Mouse (Mus musculus) cerebellum, postnatal 36 days (tissue): ENCODE data around the gene Gm7138.
"Not testable (repeated sequence)": the region's sequence is repeated elsewhere in the genome, so short reads cannot be mapped to it uniquely, and the experiment has no call there.

Experiments used
- DNase-seq, 2 experiments: peaks; one replicate each; pipeline ENCODE4 v3.0.0; 2021 to 2022; ENCODE audit warnings: mixed read lengths in 2 of 2

Gm7138 gene

DNA sequence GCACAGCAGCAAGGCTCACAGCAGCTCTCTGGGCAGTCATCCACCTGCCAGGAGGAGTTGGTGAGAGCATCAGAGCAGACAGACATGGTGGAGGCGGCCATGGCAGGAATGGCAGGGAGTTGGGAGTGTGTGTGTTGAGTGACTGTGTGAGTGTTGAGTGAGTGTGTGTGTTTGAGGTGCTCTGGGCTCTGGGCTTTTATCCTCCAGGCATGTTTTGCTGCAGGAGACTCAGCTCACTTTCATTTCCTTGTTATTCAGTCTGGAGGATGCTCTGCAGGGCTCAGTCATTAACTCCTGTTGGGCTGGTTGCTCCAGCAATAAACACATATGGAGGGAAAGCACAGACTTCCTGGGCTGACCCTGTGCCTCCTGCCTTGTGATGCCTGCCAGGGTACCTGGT, at the start of gene Gm7138:
Gene Gm7138, minus strand, starts transcription at position 101 of the 400 bp plus-strand sequence.
- not testable (repeated sequence) for DNase-seq

DNA sequence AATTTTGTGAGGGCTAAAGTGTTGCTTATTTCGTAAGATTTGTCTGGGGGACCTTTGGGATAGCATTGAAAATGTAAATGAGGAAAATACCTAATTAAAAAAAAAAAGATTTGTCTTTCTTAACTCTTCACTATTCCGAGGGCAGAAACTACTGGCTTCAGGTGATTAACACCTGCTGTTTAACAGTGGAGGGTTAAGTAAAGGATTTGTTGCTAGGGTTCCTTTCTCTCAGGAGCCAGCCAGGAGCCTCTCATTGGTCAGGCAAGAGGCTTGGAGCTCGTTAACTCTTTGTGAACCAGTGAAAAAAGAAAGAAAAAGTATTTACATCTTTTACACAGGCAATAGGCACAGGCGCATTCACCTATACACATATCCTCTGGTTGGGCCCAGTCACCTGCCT, 42.5 kb upstream of the Gm7138 start:
- DNase-seq = no peak

DNA sequence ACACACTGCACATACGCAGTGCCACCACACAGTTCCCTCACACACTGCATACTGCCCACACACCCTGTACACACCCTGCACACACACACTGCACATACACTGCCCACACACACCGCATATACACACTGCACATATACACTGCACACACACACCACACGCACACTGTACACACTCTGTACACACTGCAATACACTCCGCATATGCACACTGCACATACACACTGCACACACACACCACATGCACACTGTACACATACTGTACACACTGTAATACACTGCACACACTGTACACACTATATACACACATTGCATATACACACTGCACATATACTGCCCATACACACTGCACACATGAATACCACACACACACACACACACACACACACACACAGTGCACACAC, 41.8 kb upstream of the Gm7138 start:
- no peak for DNase-seq

DNA sequence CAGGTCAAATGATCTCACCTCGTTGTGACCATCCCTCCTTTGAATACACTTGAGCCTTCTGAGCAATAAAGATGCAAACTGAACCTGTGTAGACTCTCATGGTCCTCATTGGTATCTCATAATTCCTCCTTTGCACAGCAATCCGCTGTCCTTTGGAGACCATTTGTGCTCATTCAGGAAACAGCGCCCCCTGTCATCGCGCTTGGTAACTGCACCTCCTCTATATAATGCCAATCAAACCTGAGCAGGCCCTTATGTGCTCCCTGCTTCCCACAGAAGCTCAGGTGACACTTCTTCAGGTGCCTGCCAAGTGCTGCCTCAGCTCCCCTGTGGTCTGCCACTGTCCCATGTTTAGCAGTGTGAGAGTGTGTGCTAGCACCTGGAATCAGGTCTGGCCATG, 38.8 kb upstream of the Gm7138 start:
- no peak for DNase-seq

DNA sequence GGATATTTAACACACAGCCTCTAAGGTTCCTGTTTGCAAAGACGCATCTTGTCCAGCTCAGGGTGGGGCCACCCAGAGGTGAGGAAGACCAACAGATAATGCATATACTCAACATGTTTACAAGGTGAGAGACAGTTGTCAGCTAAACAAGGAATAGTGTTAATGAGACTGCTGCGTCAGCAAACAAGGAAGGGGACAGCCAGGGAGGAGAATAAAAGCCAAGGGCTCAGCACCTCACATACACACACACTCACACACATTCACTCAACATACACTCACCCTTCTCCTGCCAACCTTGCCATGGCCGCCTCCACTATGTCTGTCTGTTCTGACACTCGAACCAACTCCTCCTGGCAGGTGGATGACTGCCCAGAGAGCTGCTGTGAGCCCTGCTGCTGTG, 37.6 kb upstream of the Gm7138 start, which contains the start of gene Gm2696:
Gene Gm2696, plus strand, starts transcription at position 301 of the 400 bp plus-strand sequence.
- no peak for DNase-seq

DNA sequence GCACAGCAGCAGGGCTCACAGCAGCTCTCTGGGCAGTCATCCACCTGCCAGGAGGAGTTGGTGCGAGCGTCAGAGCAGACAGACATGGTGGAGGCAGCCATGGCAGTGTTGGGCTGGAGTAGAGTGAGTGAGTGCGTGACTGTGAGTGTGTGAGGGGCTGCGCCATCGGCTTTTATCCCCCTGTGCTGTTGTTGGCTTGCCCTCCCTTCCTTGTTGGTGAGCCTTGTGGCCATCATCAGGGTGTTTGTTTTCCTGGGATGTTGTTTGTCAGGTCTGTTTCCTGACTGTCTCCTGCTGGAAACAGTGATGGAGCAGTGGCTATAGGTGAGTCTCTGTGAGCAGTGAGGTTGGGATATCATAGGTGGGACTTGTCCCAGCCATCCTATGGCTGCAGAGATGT, 35.0 kb upstream of the Gm7138 start, which contains the start of gene Gm9507:
Gene Gm9507, minus strand, starts transcription at position 101 of the 400 bp plus-strand sequence.
- DNase-seq = no peak

DNA sequence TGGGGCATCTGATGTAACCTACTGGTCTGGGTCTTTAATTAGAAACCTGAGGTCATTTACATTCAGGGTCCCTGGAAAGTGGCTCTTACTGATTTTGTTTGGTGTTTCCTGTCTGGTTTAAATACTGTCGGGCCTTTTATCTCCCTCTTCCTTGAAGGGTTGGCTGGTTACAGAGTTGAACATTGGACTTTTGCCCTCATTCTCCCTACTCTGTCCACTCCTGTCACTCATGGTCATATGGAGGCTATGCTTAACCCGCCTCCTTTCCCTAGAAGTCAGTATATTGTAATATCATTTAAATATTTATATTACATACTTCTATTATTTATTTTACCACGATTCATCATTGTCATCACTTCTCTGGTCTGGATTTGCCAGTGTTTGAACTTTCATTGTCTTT, 27.4 kb upstream of the Gm7138 start:
- DNase-seq = no peak

DNA sequence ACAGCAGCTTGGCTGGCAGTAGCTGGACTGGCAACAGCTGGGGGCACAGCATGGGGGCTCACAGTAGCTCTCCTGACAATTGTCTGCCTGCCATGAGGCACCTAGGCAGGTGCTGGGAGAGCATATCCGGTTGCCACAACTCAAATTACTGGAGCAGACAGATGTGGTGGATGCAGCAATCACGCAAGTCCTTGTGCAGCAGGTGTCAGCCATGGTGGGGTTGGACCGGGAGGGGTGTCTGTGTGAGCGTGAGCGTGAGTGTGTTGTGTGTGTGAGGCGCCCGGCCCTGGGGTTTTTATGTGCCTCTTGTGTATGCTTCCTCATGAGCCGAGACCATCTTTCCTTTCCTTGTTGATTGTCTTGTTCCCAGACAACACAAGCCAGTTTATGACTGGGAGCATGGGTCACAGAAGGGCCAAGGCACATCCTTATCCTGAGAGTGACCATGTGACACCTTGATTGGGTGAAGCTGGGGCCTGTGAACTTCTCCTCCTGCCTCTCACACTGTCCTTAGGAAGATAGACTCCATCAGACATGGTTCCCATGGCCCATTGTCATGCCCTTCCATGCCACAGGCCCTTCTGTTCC, 22.3 kb upstream of the Gm7138 start, which contains the start of gene Gm19668:
Gene Gm19668, minus strand, starts transcription at position 213 of the 588 bp plus-strand sequence.
- no peak for DNase-seq

DNA sequence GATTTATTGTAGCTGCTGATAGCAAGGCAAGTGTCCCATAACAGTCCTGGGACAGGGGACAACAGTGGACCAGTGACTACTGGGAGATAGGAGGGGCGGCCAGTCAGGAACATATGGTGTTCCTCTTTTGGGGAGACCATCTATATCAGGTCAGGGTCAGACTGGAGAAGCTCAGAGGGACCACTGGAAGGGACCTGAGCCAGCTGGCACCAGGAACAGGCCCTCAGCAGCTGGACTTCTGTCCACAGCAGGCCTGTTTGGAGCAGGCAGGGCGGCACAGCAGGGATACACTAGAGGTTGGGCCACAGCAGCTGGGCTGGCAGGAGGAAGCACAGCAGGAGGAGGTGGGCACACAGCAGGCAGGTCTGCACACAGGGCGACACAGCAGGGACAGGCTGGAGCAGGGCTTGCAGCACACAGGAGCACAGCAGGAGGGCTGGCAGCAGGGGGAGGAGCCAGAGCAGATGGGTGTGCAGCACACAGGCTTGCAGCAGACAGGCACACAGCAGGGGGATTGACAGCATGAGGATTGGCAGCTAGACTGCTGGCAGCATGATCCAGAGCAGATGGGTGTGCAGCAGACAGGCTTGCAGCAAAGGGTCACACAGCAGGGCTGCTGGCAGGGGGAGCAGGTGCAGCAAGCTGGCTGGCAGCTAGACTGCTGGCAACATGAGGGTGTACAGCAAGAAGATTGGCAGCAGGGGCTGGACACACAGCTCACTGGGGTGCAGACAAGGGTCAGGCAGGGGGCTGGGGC, 21.6 kb upstream of the Gm7138 start:
- DNase-seq = peak in 1 of 2 experiments; percentile 14

DNA sequence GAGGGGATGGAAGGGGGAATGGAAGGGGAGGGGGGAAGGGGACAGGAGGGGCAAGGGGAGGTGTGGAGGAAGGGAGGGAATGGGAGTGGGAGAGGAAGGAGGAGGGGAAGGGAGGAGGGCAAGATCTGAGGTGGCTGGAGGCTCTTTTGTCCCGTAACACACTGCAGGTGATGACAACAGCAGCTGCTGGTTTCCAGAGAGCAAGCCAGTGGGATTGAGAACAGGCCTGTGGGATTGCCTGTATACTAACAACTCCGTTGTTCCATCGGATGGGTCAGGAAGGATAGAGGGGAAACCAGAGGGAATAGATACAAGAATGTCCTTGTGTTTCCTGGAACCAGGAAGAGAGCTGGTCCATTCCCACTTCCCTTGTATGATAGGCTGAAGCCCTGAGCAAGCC, 20.9 kb upstream of the Gm7138 start:
- DNase-seq = no peak

DNA sequence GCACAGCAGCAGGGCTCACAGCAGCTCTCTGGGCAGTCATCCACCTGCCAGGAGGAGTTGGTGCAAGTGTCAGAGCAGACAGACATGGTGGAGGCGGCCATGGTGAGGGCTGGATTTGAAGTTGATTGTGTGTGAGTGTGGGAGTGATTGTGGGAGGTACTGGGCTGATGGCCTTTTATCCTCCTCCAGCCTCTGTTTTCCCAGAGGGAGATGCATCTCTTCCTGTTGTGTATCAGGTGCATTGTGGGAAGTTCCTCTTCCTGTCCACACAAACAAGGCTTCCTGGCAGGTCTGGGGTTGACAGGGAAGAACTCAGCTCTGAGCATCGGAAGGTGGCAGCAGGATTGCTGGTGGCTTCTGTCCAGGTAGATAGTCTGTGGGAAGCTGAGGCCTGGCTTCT, 18.2 kb upstream of the Gm7138 start, which contains the start of gene Gm9639:
Gene Gm9639, minus strand, starts transcription at position 101 of the 400 bp plus-strand sequence.
- no peak for DNase-seq

DNA sequence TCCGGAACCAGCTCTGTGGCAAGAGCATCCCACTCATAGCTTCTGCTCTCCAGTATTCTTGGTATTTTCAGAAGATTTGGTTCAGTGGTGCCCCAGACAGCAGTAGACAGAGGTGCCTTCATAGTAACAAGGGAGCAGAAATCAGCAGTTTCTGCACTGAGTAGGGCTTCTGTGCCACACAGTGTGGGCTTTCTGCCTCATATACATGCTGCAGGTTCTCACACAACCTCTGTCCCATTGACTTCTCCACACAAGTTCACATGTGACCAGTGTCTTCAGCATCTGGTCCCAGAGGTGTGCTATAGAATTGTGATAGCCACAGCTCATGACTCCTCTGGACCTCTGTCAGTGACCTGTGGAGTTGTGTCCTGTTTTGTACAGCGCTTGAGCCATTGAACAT, 11.9 kb upstream of the Gm7138 start:
- no peak for DNase-seq

DNA sequence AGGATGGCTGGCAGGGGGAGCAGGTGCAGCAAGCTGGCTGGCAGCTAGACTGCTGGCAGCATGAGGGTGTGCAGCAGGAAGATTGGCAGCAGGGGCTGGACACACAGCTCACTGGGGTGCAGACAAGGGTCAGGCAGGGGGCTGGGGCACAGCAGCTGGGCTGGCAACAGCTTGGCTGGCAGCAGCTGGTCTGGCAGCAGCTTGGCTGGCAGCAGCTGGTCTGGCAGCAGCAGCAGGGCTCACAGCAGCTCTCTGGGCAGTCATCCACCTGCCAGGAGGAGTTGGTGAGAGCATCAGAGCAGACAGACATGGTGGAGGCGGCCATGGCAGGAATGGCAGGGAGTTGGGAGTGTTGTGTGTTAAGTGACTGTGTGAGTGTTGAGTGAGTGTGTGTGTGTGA, 11.1 kb upstream of the Gm7138 start, which contains the start of gene Gm7137:
Gene Gm7137, minus strand, starts transcription at position 325 of the 400 bp plus-strand sequence.
- DNase-seq = not testable (repeated sequence)

DNA sequence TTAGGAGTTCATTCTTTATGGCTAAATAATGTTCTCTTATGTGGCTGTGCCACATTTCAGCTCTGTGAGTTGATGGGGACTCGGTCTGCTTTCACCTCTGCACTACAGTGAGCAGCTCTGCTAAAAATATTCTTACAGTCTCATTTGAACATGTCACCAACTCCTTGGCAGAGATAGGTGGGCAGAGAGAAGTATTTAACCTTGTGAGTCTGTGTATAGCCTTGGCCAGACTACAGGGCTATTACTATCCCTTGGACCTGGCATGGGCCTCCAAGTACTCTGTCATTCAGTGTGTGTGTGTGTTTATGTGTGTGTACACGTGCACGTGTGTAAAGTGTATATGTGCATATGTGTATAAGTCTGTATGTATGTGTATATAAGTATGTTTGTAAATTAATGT, 6.7 kb upstream of the Gm7138 start:
- not testable (repeated sequence) for DNase-seq

DNA sequence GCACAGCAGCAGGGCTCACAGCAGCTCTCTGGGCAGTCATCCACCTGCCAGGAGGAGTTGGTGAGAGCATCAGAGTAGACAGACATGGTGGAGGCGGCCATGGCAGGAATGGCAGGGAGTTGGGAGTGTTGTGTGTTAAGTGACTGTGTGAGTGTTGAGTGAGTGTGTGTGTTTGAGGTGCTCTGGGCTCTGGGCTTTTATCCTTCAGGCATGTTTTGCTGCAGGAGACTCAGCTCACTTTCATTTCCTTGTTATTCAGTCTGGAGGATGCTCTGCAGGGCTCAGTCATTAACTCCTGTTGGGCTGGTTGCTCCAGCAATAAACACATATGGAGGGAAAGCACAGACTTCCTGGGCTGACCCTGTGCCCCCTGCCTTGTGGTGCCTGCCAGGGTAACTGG, 5.7 kb upstream of the Gm7138 start, which contains the start of gene Gm3250:
Gene Gm3250, minus strand, starts transcription at position 101 of the 400 bp plus-strand sequence.
- DNase-seq = not testable (repeated sequence)

DNA sequence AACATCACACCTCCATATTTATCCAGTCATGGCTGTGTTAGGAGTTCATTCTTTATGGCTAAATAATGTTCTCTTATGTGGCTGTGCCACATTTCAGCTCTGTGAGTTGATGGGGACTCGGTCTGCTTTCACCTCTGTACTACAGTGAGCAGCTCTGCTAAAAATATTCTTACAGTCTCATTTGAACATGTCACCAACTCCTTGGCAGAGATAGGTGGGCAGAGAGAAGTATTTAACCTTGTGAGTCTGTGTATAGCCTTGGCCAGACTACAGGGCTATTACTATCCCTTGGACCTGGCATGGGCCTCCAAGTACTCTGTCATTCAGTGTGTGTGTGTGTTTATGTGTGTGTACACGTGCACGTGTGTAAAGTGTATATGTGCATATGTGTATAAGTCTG, 4.6 kb downstream of the Gm7138 start:
- DNase-seq = not testable (repeated sequence)

DNA sequence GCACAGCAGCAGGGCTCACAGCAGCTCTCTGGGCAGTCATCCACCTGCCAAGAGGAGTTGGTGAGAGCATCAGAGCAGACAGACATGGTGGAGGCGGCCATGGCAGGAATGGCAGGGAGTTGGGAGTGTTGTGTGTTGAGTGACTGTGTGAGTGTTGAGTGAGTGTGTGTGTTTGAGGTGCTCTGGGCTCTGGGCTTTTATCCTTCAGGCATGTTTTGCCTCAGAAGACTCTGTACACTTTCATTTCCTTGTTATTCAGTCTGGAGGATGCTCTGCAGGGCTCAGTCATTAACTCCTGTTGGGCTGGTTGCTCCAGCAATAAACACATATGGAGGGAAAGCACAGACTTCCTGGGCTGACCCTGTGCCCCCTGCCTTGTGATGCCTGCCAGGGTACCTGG, 5.5 kb downstream of the Gm7138 start, which contains the start of gene Gm3238:
Gene Gm3238, minus strand, starts transcription at position 101 of the 400 bp plus-strand sequence.
- DNase-seq = not testable (repeated sequence)

DNA sequence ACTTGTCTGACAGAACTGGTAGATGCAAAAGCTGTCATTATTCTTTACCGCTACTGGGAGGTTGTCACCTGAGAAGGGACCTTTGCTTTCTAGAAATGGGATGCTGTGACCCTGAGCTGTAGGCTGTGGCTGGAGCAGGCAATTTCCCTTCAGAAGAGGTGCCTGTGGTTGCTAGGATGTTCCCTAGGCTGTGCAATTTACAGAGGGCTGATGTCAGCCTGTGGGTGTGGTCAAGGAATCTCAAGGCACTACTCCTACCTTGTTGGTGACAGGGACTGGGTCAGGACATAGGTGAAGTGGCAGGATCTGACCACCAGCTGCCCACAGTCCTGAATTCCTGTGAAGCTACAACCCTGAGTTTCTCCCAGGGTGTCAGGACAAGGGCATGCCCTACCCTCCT, 7.0 kb downstream of the Gm7138 start:
- no peak for DNase-seq

DNA sequence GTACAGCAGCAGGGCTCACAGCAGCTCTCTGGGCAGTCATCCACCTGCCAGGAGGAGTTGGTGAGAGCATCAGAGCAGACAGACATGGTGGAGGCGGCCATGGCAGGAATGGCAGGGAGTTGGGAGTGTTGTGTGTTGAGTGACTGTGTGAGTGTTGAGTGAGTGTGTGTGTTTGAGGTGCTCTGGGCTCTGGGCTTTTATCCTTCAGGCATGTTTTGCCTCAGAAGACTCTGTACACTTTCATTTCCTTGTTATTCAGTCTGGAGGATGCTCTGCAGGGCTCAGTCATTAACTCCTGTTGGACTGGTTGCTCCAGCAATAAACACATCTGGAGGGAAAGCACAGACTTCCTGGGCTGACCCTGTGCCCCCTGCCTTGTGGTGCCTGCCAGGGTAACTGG, 17.2 kb downstream of the Gm7138 start, which contains the start of gene Gm3233:
Gene Gm3233, minus strand, starts transcription at position 101 of the 400 bp plus-strand sequence.
- DNase-seq = not testable (repeated sequence)

DNA sequence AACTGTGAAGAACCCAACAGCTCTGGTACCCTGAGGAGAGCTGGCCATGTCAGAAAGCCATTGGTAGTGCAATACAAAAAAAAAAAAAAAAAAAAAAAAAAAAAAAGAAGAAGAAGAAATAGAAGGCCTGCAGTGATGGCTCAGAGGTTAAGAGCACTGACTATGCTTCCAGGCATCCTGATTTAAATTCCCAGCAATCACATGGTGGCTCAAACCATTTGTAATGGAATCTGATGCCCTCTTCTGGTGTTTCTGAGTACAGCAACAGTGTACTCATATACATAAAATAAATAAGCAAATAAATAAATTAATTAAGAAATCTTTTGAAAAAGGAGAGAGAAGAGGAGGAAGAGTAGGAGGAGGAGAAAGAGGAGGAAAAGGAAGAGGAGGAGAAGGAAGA, 23.3 kb downstream of the Gm7138 start:
- DNase-seq = no peak

DNA sequence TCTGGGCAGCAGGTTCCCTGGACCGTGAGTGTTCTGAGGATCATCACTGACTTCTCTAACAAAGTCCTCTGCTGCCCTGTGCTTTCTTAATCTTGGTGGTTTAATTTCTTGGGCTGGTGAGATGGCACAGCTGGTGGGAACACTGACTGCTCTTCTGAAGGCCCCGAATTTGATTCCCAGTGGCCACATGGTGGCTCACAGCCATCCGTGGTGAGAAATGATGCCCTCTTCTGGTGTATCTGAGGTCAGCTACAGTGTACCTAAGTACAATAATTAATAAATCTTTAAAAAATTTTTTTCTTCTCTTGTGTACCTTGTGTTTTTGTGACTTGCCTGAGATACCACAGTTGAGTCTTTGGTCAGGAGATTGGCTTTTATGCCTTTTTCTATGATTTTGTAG, 24.4 kb downstream of the Gm7138 start:
- not testable (repeated sequence) for DNase-seq

DNA sequence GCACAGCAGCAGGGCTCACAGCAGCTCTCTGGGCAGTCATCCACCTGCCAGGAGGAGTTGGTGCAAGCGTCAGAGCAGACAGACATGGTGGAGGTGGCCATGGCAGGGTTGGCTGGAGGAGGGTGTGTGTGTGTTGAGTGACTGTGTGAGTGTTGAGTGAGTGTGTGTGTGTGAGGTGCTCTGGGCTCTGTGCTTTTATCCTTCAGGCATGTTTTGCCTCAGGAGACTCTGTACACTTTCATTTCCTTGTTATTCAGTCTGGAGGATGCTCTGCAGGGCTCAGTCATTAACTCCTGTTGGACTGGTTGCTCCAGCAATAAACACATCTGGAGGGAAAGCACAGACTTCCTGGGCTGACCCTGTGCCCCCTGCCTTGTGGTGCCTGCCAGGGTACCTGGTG, 25.5 kb downstream of the Gm7138 start, which contains the start of gene Gm9736:
Gene Gm9736, minus strand, starts transcription at position 101 of the 400 bp plus-strand sequence.
- not testable (repeated sequence) for DNase-seq

DNA sequence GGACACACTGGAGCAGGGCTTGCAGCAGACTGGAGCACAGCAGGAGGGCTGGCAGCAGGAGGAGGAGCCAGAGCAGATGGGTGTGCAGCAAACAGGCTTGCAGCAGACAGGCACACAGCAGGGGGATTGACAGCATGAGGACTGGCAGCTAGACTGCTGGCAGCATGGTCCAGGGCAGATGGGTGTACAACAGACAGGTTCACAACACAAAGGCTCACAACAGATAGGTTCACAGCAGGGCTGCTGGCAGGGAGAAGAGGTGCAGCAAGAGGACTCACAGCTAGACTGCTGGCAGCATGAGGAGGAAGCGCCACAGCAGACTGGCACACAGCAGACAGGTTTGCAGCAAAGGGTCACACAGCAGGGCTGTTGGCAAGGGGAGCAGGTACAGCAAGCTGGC, 26.1 kb downstream of the Gm7138 start:
- peak; percentile 8 to 12 for DNase-seq
